Mouse (Mus musculus) ovary, postnatal 14 days (tissue): Measurements from ENCODE around the gene Per1.

Experiments used
- DNase-seq: peaks from one replicate; pipeline ENCODE4 v3.0.0; 2022; ENCODE audit warnings: low spot score

Gene Per1

DNA sequence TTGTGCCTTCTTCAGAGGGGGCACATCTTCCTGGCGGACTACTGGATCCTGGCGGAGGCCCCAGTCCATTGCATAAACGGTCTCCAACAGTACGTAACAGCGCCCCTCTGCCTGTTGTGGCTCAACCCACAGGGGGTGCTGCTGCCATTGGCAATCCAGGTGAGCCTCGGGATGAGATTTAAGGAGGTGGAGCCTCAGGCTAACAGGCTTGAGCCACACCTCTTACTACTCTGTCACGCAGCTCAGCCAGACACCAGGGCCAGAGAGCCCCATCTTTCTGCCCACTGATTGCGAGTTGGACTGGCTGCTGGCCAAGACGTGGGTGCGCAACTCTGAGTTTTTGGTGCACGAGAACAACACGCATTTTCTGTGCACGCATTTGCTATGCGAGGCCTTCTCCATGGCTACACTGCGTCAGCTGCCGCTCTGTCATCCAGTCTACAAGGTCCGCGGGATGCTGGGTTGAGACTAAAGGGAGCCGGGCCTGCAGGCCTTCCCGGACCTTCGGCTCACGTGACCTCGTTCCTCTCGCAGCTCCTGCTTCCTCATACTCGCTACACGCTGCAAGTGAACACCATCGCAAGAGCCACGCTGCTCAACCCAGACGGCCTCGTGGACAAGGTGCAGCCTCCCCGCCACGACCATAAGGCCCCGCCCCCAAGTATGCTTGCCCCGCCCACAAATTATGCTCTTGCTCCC, 39.1 kb downstream of the Per1 start:
- DNase-seq, result no peak

GRCm38 (mm10) chr11:69134622-69134968, 39.6 kb downstream of the Per1 start:
- DNase-seq, result no peak

GRCm38 (mm10) chr11:69135361-69135760, 40.3 kb downstream of the Per1 start:
- no peak for DNase-seq

DNA sequence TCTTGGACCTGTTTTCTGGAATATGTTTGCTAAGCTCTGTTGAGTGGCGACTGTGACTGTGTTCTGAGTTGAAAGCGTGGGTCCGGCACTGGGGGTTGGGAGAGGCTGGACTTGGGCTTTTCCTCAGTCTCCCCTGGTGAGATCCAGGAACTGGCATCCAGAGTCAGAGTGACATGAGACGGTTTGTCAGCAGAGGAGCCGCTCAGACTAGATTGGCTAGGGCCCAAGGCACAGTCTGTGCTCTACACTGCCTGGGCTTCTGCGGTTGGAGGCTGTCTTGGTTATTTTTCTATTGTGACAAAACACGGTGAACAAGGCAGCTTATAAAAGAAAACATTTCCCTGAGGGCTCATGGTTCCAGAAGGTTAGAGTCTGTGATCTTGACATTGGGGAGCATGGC, 52.5 kb downstream of the Per1 start:
- DNase-seq, result no peak

DNA sequence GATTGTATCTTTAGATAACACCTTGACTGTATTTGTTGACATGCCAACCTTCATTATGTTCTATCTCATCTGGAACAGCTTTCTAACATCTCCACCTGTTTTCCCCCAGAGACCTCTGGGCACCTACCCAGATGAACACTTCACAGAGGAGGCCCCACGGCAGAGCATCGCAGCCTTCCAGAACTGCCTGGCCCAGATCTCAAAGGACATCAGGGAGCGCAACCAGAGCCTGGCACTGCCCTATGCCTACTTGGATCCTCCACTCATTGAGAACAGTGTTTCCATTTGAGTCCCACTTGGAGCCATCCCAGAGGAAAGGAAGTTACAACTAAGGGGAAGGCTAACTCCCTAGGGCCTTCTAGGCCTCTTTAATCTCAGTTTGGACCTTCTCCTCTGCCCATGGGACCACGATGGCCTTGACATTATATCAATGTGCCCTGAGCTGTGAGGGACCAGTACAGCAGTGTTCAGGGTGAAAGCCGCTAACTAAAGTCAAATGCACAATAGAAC, 53.5 kb downstream of the Per1 start:
- DNase-seq, result no peak

DNA sequence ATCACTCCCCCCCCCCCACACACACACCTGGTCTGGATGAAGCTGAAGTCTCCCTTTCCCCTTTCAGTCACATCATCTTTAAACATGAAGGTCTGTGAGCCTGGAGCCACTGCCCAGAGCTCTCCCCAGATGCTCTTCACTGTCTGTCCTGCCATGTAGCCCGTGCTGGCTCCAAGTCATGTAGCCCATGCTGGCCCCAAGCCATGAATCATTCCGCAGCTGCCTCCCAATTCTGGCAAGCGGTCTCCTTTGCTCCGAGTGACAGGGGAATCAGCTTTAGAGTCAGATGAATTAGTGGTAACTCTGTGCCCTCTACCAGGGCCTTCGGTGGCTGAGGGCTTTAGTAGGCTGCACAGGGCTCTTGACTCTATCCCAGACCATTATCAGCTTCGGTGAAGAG, 54.7 kb downstream of the Per1 start:
- DNase-seq, result no peak

- DNase-seq, result peak; percentile 44
Observed at GRCm38 (mm10) chr11:69150444-69150843, 55.4 kb downstream of the Per1 start.

DNA sequence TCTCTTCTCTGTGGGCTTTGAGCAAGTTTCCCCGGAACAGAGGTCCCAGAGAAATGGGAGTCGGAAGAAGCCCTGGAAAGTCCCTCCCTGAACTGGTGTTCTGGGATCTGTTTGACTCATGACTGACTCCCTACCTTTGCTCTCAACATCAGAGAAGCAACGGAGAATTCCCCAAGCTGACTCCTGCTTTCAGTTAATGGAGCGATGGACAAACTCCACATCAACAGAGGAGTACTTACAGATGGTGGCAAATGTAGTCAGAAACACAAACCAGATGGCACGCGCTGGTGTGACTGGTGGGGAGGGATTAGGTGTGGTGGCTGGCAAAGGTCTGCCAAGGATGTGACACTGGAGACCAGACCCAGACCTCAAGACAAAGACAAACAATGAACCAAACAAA, 56.0 kb downstream of the Per1 start:
- DNase-seq, result no peak

DNA sequence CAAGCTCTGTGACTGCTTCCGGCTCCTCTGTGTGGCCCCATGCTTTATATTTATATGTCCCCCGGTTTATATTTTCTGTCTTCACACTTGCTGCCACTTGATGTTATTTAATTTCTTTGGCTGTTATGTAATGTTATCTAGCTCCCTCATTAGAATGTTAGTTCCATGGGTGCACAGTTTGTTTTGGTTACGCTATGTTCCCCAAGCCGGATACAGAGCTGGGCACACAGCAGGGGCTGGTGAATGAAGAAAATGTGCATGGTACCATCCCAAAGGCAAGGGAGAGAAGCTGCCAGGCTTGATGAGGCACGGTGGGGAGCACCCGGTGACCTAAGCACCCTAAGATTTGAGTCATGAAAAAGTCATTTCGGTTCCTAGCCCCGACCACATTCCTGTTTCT, 58.8 kb downstream of the Per1 start:
- DNase-seq, result no peak

DNA sequence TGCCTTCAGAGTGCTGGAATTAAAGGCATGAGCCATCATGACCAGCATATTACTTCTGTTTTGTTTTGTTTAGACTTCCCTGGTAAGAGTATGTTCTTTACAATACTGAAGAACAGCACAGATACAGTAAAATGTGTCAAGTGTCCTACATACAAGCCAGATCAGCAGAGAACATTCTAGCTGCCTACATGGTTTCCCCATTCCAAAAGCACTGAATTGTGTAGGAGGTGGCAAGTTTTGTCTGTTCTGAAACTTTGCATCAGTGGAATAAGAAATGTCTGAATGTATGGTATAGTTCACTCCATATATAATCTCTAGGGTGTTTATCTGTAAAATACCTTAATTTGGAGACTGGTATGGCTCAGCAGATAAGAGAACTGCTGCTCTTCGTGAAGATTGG, 60.3 kb downstream of the Per1 start:
- DNase-seq, result no peak

GRCm38 (mm10) chr11:69156800-69157199, 61.8 kb downstream of the Per1 start, which contains the start of gene Alox12b:
Gene Alox12b, plus strand, starts transcription at chr11:69156989.
- no peak for DNase-seq
